Mouse (Mus musculus): ENCODE measurements at regions not wholly inside any gene's neighbourhood (a gene's known extent, or its start where the extent isn't known, plus 50 kb on each side); places are given as distances from the start of the nearest gene placed in this dataset.

DNA sequence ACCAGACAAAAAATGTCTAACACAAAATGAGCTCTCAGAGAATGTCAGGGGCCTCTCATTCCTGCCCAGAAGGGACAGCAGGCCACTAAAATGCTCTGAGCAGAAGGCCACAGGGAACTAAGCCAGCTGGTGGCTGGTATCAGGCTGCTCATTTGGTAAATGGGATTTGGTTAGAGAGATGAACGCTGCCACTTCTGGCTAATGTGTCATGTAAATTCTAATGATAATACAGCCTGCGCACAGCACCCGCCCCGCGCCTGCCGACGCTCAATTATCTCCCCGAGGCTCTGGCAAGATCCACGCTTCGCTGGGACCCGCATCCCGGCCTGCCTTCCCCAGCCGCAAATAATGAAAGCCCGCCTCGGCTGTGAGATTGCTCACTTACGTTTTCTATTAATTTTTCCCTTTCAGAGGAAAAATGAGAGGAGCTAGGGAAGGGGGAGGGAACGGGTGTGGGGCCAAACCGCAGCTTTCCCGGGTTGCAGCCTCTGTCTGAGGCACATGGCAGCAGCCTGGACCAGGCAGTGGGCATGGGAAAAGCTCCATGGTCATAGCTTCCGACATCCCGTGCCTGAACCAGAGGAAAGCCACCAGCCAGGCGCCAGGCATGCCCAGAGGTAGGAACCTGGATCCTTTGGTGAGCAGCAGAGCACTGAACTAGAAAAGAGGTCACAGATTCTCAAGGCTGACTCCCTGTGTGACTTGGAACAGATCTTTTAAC is 92.2 kb upstream of the Csf3r start:
- no peak for TF ChIP-seq POLR2A (IDR thresholded peaks at IDR 0.05; ENCODE audit: borderline replicate concordance, extremely low read depth, insufficient read depth, insufficient read length)
- H3K4me1 ChIP-seq (ENCODE audit: control insufficient read depth, insufficient read depth, low read length), result no peaks in the 10 kb centered on the region
- H3K9me3 ChIP-seq (ENCODE audit: control insufficient read depth, low read length), result no peaks in the 10 kb centered on the region
- 55% methylated on average over 22 of the region's 22 CpGs for WGBS
- H3K4me3 ChIP-seq (replicated peaks; ENCODE audit: low read length), result no peak overlapping the region
- DNase-seq (ENCODE audit: low spot score), result no peak
- H3K36me3 ChIP-seq (ENCODE audit: control insufficient read depth, insufficient read depth, low read length), result no peaks in the 10 kb centered on the region
- no peaks in the 10 kb centered on the region for H3K27me3 ChIP-seq (ENCODE audit: control insufficient read depth, insufficient read depth, low read length)
- no peak overlapping the region for H3K9ac ChIP-seq (ENCODE audit: low read depth, low read length, severe bottlenecking)
- H3K4me2 ChIP-seq (replicated peaks; ENCODE audit: low read depth, low read length, severe bottlenecking), result no peak overlapping the region
- no peak overlapping the region for H3K27ac ChIP-seq (replicated peaks; ENCODE audit: low read depth, low read length)
- ATAC-seq (ENCODE audit: low FRiP score, low read depth), result no peak

DNA sequence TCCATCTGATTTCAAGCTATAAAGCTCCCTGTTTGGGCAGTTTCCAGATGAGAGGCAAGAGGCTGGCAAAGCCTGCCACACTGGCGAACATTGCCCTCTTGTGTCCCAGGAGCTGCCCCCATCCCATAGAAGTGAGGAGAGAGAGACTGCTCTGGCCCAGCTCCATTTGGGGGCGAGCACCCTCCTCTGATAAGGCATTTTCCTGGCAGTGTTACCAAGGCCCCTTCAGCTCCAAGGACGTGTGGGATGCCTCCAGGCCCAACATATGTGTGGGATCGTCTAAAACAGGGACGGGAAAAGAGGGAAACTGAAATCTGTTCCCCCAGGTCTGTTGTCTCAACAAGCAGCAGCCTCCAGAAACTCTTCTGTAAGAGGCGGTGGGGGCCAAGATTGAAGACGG is 88.0 kb upstream of the Csf3r start:
- H3K4me1 ChIP-seq (ENCODE audit: control insufficient read depth, insufficient read depth, low read length), result no peaks in the 10 kb centered on the region
- H3K36me3 ChIP-seq (ENCODE audit: control insufficient read depth, insufficient read depth, low read length), result no peaks in the 10 kb centered on the region
- no peak for ATAC-seq (ENCODE audit: low FRiP score, low read depth)
- H3K27ac ChIP-seq (replicated peaks; ENCODE audit: low read depth, low read length), result no peak overlapping the region
- no peak overlapping the region for H3K4me2 ChIP-seq (replicated peaks; ENCODE audit: low read depth, low read length, severe bottlenecking)
- 62% methylated on average over 7 of the region's 7 CpGs for WGBS
- no peaks in the 10 kb centered on the region for H3K27me3 ChIP-seq (ENCODE audit: control insufficient read depth, insufficient read depth, low read length)
- no peak overlapping the region for H3K9ac ChIP-seq (ENCODE audit: low read depth, low read length, severe bottlenecking)
- no peak for TF ChIP-seq POLR2A (IDR thresholded peaks at IDR 0.05; ENCODE audit: borderline replicate concordance, extremely low read depth, insufficient read depth, insufficient read length)
- no peak overlapping the region for H3K4me3 ChIP-seq (replicated peaks; ENCODE audit: low read length)
- no peaks in the 10 kb centered on the region for H3K9me3 ChIP-seq (ENCODE audit: control insufficient read depth, low read length)
- DNase-seq (ENCODE audit: low spot score), result no peak

DNA sequence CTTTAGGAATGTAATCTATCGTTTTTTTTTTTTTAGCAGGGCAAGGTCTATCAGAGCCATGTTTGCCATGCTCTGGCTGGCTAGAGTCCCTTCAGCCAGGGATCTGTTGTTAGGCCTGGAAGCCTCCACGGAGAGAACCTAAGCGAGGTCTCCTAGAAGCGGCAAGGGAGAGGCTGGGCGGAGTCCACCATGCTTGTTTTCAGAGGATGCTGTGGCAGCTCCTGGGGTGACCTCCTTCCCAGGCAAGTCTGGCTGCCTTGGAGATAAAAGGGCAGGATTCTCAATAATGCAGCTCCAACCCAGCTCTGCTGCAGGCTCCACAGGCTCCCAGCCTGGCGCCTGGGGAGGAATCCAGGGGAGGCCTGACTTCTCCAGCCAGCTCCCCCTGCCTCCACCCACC is 86.2 kb upstream of the Csf3r start:
- Histone ChIP-seq H3K4me1 (ENCODE audit: control insufficient read depth, insufficient read depth, low read length) (no peaks in the 10 kb centered on the region), H3K36me3 (ENCODE audit: control insufficient read depth, insufficient read depth, low read length) (no peaks in the 10 kb centered on the region), H3K9ac (ENCODE audit: low read depth, low read length, severe bottlenecking) (no peak overlapping the region), H3K9me3 (ENCODE audit: control insufficient read depth, low read length) (no peaks in the 10 kb centered on the region), H3K27me3 (ENCODE audit: control insufficient read depth, insufficient read depth, low read length) (no peaks in the 10 kb centered on the region), H3K4me2 (replicated peaks; ENCODE audit: low read depth, low read length, severe bottlenecking) (no peak overlapping the region), H3K4me3 (replicated peaks; ENCODE audit: low read length) (no peak overlapping the region), H3K27ac (replicated peaks; ENCODE audit: low read depth, low read length) (no peak overlapping the region)
- no peak for TF ChIP-seq POLR2A (IDR thresholded peaks at IDR 0.05; ENCODE audit: borderline replicate concordance, extremely low read depth, insufficient read depth, insufficient read length)
- WGBS, result 52% methylated on average over 6 of the region's 6 CpGs
- ATAC-seq (ENCODE audit: low FRiP score, low read depth), result no peak
- DNase-seq (ENCODE audit: low spot score), result no peak

DNA sequence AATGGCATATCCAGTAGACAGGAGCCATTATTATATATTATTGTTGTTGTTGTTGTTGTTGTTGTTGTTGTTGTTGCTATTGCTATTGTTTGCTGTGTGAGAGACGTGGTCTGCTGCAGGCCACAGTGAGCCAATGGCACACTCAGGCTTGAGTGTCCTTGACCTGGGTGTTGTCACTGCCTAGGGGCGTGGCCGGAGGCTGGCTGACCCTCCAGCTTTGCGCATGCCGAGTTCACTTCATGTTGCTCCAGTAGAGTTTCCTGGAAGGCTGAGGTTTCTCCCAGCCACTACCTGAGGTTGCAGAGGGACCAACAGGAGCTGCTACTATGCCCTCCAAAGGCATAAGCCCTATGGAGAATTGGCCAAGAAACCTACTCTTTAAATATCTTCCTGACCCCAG is 83.1 kb upstream of the Csf3r start:
- Histone ChIP-seq H3K27me3 (ENCODE audit: control insufficient read depth, insufficient read depth, low read length) (no peaks in the 10 kb centered on the region), H3K36me3 (ENCODE audit: control insufficient read depth, insufficient read depth, low read length) (no peaks in the 10 kb centered on the region), H3K4me2 (replicated peaks; ENCODE audit: low read depth, low read length, severe bottlenecking) (no peak overlapping the region), H3K9me3 (ENCODE audit: control insufficient read depth, low read length) (no peaks in the 10 kb centered on the region), H3K9ac (ENCODE audit: low read depth, low read length, severe bottlenecking) (no peak overlapping the region), H3K4me3 (replicated peaks; ENCODE audit: low read length) (no peak overlapping the region), H3K4me1 (ENCODE audit: control insufficient read depth, insufficient read depth, low read length) (no peaks in the 10 kb centered on the region), H3K27ac (replicated peaks; ENCODE audit: low read depth, low read length) (no peak overlapping the region)
- no peak for DNase-seq (ENCODE audit: low spot score)
- no peak for ATAC-seq (ENCODE audit: low FRiP score, low read depth)
- WGBS, result 57% methylated on average over 5 of the region's 5 CpGs
- no peak for TF ChIP-seq POLR2A (IDR thresholded peaks at IDR 0.05; ENCODE audit: borderline replicate concordance, extremely low read depth, insufficient read depth, insufficient read length)

DNA sequence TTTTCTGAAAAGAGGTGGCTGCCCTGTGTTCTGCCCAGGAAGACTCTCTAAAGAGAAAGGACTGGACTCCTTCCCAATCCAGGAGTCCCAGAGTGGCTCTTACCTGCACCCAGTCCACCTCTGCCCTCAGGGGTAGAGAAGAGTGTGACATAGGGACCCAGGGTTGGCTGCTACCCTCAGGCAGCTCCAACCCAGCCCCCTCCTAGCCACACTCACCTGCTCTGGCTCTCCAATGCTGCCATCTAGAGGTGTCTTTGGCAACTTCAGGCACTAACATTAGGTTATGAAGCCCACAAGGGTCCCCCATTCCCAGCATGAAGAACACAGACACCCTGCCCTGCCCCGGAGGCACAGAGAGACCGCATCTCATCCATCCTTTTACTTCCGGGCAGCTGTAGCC is 82.4 kb upstream of the Csf3r start:
- DNase-seq (ENCODE audit: low spot score) (no peak), ATAC-seq (ENCODE audit: low FRiP score, low read depth) (no peak)
- no peaks in the 10 kb centered on the region for H3K27me3 ChIP-seq (ENCODE audit: control insufficient read depth, insufficient read depth, low read length)
- no peak overlapping the region for H3K4me3 ChIP-seq (replicated peaks; ENCODE audit: low read length)
- no peaks in the 10 kb centered on the region for H3K4me1 ChIP-seq (ENCODE audit: control insufficient read depth, insufficient read depth, low read length)
- H3K9me3 ChIP-seq (ENCODE audit: control insufficient read depth, low read length), result no peaks in the 10 kb centered on the region
- no peak overlapping the region for H3K27ac ChIP-seq (replicated peaks; ENCODE audit: low read depth, low read length)
- WGBS, result 49% methylated on average over 3 of the region's 3 CpGs
- no peaks in the 10 kb centered on the region for H3K36me3 ChIP-seq (ENCODE audit: control insufficient read depth, insufficient read depth, low read length)
- H3K4me2 ChIP-seq (replicated peaks; ENCODE audit: low read depth, low read length, severe bottlenecking), result no peak overlapping the region
- TF ChIP-seq POLR2A (IDR thresholded peaks at IDR 0.05; ENCODE audit: borderline replicate concordance, extremely low read depth, insufficient read depth, insufficient read length), result no peak
- no peak overlapping the region for H3K9ac ChIP-seq (ENCODE audit: low read depth, low read length, severe bottlenecking)
